Mouse (Mus musculus) left cerebral cortex, postnatal 4 days (tissue): ENCODE measurements at regions not wholly inside any gene's neighbourhood (a gene's known extent, or its start where the extent isn't known, plus 50 kb on each side); places are given as distances from the start of the nearest gene placed in this dataset.

Source experiments
- DNase-seq: peaks from one replicate; pipeline ENCODE4 v3.0.0-alpha.2; 2022
- intact Hi-C: fragments of 180-260 bp; cut with DNase I; formaldehyde crosslinking; loops from one replicate; pipeline ENCODE4 v1.15.1; 2025

DNA sequence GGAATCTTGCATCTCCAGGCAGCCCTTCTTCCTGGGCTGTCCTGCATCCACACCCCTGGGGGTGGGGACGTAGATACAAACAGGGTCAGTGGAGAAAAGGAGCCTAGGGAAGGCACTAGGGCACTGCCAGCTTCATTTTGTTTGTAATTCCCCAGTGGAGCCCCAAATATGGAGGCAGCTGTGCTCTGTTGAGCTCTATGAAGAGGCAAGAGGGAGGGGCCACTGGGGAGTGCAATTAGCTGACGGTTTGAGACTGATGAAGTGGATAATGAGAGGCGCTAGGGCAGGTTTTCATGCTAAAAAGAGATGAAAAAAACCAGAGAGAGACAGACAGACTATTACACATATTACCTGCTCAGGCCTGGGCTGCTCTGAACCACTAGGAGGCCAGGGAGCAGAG lies 135.8 kb upstream of the Grik3 start:
- intact Hi-C loops = no loop called here

GRCm38 (mm10) chr4:125350056-125350455 lies 140.4 kb upstream of the Grik3 start:
- no peak for DNase-seq
- intact Hi-C loops = no loop called here

More for the DNA sequence above, 135.8 kb upstream of the Grik3 start:
- DNase-seq = no peak

- no peak for DNase-seq
- intact Hi-C loops = no loop called here
Measured at GRCm38 (mm10) chr4:125339056-125339455, 151.4 kb upstream of the Grik3 start.

DNA sequence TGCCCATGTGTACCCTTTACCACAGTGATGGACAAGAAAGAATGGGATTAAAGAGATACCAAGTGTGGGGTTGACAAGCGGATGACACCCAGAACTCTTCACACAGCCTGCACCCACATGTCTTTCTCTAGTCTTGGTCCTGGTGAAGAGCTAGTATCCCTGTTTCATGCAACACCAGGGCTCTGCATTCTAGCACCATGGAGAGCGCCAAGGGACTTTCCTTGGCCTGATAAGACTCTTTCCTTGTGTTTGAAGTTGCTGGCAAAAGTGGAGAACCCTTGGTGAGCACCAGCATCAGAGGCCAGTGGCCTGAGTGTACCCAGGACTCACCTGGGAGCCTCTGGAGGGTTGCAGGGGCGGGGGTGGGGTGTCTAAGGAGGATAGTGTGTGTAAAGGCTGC lies 161.7 kb upstream of the Grik3 start:
- no peak for DNase-seq
- intact Hi-C loops = no loop called here

- intact Hi-C loops = no loop called here
- no peak for DNase-seq
Measured at GRCm38 (mm10) chr4:125324495-125324894, 166.0 kb upstream of the Grik3 start.

DNA sequence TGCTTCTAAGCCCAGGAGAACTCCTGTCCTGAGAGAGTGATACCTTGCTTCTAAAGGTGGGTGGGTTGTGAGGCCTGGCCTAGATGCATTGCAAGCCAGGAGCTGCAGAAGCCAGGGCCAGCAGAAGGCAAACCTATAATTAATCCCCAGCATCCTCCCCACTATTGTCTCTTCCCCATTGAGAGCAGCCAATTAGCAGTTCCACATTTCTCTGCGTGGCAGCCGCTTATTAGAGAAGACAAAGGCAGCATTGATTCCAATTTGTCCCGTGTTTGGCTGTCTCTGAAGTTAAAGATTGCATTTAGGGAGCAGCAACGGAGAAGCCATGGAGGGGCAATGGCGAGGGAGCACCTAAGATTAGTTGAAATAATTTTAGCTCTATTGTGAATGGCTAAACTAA lies 171.2 kb upstream of the Grik3 start:
- DNase-seq = no peak
- intact Hi-C loops = no loop called here

GRCm38 (mm10) chr4:125318293-125318692 lies 172.2 kb upstream of the Grik3 start:
- intact Hi-C loops = no loop called here
- DNase-seq = no peak

DNA sequence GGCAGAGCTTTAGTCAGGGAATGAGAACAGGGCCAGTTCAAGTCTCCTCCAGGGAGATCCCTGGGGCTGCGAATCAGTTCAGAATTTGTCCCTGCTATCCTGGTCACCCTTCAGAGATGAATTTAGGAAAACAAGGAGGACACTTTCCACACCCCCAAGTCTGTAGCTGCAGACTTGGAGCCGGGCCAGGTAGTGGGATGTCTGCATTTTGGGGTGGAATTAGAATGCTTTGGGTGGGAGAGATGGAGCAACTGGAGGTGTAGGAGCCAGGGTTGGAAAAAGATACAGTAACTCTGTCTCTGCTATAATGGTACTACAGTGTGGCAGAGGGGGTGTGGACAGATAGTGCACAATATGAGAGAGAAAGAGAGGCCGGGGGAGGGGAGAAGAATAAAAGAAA lies 173.6 kb upstream of the Grik3 start:
- no peak for DNase-seq

DNA sequence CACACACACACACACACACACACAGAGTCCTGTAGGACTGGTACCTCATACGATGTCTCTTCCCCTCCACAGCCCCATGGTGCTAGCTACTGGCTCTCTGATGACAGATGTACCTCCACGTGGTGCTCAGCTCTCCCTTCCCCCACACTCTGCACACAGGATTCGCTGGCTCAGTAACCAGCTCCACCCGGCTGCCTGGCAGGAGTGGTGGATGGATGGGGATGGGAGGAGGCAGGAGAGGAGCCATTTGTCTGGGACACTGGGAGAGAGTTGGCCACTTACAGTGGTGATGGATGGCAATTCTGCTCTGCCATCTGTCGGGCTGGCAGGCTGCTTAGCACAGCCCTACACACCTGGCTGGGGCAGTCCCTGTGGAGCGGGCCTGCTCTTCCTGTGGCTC lies 174.7 kb upstream of the Grik3 start:
- peak; percentile 93 for DNase-seq
- intact Hi-C loops = no loop called here

More for the DNA sequence above, 173.6 kb upstream of the Grik3 start:
- intact Hi-C loops = no loop called here

DNA sequence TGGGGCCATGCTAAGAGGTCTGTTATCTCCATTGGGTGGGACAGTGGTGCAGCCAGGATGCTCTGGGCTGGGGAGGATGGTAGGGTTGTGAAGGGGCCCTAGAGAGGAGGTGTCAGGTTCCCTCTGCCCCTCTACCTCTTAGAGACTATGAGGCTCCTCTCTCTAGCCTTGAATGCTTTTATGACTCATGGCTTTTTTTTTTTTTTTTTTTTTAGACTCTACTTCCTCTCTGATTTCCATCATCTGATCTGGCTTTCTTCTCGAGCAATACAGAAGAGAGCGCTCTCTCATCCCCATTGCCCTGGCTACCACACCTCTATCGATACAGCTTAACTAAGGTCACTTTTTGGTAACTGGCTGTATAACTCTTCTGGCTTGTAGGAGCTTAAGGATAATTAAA lies 176.6 kb upstream of the Grik3 start:
- DNase-seq = no peak
- intact Hi-C loops = no loop called here

DNA sequence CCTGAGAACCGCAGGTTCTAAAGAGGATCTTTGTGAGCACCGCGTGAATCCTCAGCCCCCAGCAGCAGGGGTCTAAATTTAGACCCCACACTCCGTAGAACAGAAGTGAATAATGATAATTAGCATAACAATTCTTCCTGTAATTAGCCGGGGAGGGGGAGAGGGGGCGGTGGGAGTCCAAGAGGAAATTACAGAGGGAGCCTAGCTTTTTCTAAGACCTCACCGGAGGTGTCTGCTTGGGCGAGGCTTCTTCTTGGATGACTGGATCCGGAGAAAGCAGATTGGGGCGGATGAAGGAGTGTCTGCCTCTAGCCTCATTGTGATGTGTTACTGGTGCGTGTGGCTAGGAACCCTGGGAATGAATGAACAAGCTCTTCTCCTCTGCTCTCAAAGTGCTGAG lies 177.2 kb upstream of the Grik3 start:
- DNase-seq = no peak
- intact Hi-C loops = no loop called here

DNA sequence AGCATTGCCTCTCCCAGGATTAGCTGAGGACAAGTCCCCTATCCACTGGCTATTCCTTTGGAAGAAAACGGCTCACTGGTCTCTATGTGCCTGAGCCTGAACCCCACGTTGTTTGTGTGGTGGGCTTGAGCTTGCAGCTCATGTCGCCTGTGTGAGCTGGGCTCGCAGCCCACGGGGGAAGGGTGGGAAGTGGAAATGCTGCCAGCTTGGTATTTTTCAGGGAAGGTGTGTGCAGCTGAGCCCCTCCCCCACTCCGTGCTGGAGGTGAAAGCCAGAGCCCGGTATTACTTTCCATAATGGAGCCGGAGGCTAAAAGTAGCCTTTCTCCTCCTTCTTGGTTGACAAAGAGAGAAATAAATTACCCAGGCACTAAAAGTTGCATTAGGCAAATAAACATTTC lies 180.5 kb upstream of the Zc3h12a start:
- DNase-seq = no peak
- intact Hi-C loops = no loop called here

- no peak for DNase-seq
- intact Hi-C loops = no loop called here
Measured at GRCm38 (mm10) chr4:125305766-125306165, 178.1 kb upstream of the Zc3h12a start.

DNA sequence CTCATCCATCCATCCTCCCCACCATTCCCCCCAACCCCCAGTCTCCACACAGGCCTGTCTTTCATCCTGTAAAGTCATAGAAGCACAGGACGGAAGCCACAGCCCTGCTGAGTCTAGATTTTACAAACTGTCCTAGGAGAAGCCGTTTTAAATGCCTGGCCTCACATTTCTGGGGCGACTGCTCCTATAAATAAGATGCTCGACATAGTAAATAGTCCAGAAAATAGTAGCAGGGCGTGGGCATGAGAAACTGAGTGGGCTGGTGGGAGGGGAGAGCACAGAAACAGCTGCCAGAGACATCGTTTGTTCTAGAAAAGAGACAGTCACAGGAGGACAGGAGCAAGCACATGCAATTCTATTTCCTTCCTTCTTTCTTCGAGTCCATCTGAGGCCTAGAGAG lies 175.0 kb upstream of the Zc3h12a start:
- no peak for DNase-seq
- intact Hi-C loops = no loop called here

- DNase-seq = peak; percentile 72
- intact Hi-C loops = no loop called here
Measured at GRCm38 (mm10) chr4:125300503-125301457, 173.1 kb upstream of the Zc3h12a start.

DNA sequence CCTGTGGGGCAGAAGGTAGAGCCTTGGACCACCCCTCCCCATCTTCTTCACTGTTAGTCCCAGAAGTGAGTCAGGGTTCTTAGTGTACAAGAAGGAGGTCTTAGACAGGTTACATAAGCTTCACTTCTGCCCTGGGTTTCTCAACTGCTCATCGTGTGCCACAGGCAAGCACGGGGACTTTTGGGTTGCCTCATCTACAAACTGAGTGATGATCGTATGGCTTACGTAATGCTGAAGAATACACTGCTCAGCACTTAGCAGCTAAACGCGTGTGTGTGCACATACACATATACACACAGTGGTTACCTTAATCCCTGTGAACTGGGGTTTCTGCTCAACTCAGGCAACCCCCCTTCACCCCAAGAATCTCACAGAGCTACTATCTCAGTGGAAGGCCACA lies 163.1 kb upstream of the Zc3h12a start:
- intact Hi-C loops = no loop called here
- no peak for DNase-seq

- intact Hi-C loops = no loop called here
- no peak for DNase-seq
Measured at GRCm38 (mm10) chr4:125289709-125290108, 162.1 kb upstream of the Zc3h12a start.

DNA sequence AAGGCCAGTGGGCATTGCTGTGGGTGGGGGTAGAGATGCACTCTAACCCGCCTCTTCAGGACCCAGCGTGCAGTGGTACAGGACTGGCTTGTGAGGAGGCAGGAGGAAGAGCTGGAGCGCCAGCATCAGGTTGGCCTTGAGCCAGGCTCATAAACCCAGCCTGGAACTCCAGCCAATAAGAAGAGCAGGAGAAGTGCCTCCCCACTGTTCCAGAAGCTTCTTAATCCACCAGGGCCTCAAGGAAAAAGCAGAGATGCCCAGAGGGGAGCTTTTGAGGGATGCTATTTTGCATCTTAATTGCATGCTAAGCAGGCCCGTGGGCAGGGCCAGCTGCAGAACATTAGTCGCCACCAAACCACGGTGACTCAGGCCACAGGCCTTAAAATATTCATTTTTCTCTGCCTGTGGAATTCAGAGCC lies 161.4 kb upstream of the Zc3h12a start:
- intact Hi-C loops = no loop called here
- DNase-seq = peak; percentile 77

- intact Hi-C loops = no loop called here
Measured at GRCm38 (mm10) chr4:125282974-125283319, 155.3 kb upstream of the Zc3h12a start.

GRCm38 (mm10) chr4:125282154-125282973 lies 154.7 kb upstream of the Zc3h12a start:
- DNase-seq = peak; percentile 97
- intact Hi-C loops = no loop called here

More at GRCm38 (mm10) chr4:125282974-125283319, 155.3 kb upstream of the Zc3h12a start:
- DNase-seq = no peak

DNA sequence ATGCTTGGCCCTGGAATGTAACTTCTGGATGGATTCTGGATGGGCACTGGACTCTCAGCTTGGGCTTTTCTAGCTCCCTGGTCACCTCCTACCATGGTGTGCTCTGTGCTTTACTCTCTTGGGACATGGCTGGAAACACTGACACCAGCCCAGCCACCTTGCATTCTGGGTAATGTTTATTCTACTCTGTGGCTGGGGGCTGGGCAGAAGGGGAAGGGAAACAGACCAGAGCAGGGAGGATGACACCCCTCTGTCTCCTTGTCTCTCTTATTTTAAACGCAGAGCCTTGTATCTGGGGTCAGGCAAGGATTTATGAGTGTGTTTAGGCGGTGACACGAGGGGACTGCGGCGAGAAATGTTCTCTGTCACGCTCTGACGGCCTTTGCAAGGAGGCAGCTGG lies 151.5 kb upstream of the Zc3h12a start:
- no peak for DNase-seq
- intact Hi-C loops = no loop called here

DNA sequence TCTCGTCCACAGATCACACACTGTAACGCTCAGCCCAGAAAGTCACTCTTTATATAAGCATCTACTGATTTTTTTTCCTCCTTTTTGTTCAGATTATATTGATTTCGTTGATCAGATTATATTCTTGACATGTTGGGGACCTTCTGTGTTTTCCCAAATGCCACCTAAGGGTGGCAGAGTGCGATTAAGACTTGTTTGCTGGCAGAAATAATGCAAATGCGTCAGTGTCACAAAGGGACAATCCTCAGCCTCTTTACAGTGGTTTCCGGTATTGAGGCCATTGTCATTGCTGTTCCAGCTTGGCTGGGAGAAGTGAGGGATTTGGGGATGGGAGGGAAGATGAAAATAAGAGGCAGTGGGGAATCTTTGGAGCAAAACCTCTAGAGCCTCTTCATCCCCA lies 149.2 kb upstream of the Zc3h12a start:
- intact Hi-C loops = no loop called here
- DNase-seq = no peak
